Mouse (Mus musculus) thymus, postnatal 25 days (tissue): ENCODE data around the gene Gak.
"Not testable (repeated sequence)": the region's sequence is repeated elsewhere in the genome, so short reads cannot be mapped to it uniquely, and the experiment has no call there.

Experiments used
- DNase-seq: peaks from one replicate; pipeline ENCODE4 v3.0.0; 2022

Gene Gak

GRCm38 (mm10) chr5:108655891-108656650 is 26.5 kb upstream of the Gak start:
- no peak for DNase-seq

GRCm38 (mm10) chr5:108655381-108655780 is 25.8 kb upstream of the Gak start:
- DNase-seq = no peak

DNA sequence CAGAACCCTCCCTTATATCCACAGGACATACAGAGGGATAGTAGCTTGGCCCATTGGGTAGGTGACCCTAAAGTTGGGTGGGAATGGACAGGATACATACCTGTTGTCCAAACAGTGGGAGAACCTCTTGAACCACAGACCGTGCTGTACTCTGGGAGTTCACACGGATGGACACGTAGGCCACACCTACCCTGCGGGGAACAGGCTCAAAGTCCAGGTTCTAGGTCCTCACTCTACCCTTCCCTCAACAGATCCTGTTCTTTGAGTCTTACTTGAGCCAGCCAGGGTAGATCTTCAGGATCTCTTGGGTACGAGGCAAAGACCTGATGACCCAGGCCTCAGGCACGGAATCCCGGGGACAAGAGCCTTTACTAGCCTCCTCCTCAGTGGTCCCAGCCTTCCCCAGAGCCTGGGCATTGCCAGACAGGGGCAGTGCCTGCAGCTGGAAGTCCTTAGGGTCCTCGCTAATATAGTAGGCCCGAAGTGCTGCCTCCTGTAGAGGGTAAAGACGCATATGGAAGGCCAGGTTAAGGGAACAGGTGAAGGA is 25.0 kb upstream of the Gak start:
- no peak for DNase-seq

DNA sequence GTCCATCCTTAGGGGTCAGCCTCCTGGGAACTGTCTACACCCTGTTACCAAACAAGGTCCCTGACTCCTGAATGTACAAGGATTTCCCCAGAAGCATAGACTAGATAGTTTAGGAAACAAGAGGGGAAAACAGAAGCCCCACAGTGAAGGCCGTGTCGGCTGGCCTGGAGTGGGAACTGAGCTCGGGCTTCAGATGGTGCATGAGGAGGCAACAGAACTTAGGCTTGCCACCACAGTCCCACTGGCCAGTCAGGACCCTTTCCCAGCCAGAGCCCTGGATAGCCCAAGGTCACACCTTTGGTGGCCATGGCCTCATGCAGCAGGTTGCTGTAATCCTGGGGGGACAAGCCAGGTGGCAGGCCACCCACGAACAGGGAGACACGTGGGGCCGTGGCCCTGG is 23.8 kb upstream of the Gak start:
- no peak for DNase-seq

DNA sequence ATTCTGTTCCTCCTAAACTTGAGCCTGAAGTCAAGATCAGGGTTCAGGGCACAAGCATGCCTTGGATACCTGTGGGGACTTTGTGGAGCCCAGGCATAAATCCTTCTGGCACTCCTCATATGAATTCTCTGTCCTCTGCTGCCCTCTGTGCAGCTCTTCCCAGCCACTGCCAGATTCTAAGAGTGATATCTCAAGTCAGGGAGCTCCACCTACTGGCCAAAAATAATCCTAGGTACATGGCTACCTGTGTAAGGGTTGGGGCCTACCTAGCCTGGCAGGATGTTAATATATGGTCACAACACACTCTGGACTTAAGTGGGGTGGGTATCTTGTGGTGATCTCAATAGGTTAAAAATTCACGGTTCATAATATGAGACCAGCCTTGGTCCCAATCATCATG is 22.3 kb upstream of the Gak start:
- DNase-seq = peak; percentile 70

DNA sequence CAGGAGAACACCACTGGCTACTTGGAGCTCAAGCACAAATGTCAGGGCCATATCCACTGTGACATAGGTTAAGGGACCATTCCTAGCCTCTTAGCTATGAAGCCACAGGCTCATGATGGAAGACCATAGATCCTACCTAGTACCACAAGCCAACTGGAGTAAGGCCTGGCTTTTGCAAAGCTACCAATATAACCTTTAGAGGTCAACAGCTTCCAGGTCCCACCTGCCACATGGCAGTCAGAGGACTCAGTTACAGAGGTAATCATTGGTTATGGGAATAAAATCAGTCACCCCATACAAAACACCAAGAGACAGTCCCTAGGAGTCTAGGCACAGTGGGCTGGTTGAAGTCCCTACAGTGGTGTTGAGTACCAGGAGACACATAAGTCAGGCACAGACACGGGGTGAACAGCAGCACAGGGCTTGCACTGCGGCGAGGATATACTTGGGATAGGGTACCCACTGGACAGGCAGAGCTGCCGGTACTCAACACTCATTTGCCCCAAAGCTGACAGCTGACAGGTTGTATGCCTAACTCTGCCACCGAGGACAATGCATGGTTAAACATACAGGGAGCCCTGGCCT is 21.7 kb upstream of the Gak start:
- no peak for DNase-seq

- DNase-seq = no peak
Observed at GRCm38 (mm10) chr5:108650341-108650740, 20.8 kb upstream of the Gak start.

GRCm38 (mm10) chr5:108648937-108649576 is 19.5 kb upstream of the Gak start:
- no peak for DNase-seq

DNA sequence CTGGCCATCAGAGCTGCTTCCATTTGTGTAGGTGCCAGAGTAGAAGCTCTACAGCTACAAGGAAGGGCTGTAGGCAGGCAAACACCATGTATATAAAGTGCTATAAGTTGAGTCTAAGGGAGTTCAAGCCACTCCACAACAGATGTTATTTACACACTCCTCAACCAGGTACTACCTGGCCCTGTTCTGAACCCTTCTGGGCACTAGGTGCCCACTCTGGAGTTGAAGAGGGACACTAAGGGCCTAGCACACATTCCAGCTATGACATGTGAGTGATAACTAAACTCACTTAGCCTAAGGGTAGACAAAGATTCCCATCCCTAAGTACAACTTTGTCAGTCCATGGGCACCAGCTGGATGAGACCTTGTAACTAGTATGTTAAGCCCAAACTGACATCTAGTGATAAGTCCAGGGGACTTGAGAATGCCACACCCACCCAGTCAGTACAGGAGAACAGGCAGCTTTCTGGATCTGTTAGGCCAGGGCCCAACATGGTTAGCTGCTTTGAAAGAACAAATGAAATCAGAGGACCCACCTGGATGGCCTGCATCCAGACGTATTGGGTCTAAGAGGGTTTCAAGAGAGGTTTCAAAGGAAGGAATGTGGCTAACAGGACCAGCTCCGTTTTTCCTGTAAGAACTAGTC is 18.4 kb upstream of the Gak start:
- no peak for DNase-seq

- DNase-seq = no peak
Observed at GRCm38 (mm10) chr5:108647311-108647710, 17.8 kb upstream of the Gak start.

DNA sequence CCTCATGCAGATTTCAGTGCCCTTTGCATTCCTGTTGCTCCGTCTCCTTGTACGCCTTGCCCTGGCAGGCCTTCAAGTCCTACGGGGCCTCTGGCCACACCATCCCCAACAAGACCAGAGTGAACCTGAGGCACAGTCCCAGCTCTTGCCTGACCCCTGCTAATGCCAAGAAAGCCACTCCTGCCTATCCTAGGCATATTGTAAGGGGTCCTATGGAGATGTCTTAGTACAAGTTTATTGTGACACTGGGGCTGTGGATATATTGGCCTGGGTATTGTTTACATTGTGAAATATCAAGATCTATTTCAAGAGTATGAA is 16.7 kb upstream of the Gak start:
- DNase-seq = no peak

DNA sequence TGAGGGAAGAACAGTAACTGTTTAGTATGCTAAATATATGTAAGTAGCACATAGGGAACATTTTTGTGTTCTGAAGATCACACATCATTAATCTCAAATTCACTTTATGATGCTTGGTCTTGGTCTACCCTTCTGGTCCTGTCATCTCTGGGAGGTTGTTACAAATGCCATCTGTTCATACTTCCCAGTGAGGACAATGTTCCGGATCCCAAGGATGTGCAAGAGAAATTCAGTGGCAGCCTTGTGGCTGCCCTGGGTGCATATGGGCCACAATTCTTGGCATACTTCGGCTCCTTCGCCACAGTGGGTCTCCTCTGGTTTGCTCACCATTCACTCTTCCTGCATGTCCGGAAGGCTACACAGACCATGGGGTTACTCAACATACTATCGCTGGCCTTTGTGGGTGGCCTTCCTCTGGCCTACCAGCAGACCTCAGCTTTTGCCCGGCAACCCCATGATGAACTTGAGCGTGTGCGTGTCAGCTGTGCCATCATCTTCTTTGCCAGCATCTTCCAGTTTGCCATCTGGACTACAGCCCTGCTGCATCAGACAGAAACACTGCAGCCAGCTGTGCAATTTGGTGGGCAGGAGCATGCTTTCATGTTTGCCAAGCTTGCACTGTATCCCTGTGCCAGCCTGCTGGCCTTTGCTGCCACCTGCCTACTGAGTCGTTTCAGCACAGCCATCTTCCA is 16.2 kb upstream of the Gak start:
- no peak for DNase-seq

- DNase-seq = no peak
Observed at GRCm38 (mm10) chr5:108643674-108644073, 14.1 kb upstream of the Gak start.

GRCm38 (mm10) chr5:108636172-108636571 is 6.6 kb upstream of the Gak start:
- no peak for DNase-seq

DNA sequence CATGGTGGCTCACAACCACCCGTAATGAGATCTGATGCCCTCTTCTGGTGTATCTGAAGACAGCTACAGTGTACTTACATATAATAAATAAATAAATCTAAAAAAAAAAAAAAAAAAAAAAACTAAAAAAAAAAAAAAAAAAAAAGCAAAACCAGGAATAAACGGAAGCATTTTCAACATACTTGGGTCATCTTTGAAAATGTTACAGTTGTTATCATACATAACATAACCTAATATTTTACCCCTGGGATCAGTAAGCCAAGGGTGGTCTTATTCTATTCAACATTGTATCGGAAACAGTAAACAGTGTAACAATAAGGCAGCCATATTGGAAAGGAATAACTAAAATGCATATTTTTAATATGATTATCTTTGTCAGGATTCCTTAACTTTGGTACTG is 4.5 kb upstream of the Gak start:
- not testable (repeated sequence) for DNase-seq

- no peak for DNase-seq
Observed at GRCm38 (mm10) chr5:108633676-108634075, 4.1 kb upstream of the Gak start.

DNA sequence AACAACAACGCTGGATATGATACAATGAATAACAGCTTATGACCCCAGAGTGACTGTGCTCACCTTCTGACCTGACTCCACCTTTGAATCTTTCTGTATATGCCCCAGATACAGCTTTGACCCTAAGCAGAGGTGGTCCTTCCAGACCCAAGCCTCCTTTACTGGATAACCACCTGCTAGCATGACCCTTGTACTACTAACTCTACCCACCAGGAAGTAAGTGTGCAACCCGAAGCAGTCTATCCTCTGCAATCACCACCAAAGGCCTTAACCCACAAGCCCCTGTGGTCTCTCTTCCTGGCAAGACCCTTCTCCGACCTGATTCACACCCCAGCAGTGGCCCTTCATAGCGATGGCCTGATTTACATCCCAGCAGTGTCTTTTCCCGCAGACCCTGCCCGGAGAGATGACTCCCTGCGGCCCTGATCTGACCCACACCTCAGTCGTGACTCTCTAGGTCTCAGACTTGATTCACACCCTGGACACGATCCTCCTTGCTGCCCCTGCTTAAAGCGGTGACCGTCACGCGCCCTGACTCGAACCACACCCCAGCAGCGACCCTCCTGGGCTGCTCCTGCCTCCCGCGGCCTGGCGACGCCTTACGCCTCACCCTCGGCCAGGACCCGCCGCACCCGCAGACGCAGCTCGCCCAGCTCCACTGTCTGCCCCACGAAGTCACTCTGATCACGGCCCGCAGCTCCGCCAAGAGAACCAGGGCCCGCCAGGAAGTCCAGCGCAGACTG is 493 bp downstream of the Gak start:
- DNase-seq = no peak

DNA sequence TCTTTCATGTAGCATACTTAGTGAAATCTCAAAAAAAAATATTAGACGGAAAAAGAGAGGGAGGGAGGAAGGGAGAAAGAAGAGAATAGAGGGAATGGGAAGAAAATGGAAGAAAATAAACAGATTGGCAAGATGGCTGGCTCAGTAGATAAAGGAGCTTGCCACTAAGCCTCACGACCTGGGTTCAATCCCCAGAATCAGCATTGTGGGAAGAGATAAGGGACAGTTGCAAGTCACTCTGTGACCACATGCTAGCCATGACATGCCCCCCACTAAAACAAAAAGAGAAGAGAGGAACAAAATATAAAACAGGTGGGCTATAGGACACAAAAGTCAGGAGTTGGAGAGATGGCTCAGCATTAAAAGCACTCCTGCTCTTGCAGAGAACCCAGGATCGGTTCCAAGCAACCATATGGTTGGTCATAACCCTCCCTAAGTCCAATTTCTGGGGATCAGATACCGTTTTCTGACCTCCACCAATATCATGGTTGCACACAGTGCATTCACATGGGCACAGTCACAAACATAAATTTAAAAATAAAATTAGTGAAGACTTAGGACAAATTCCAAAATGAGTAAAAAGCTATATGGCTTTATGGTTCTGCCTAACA is 3.4 kb downstream of the Gak start:
- no peak for DNase-seq

- DNase-seq = no peak
Observed at GRCm38 (mm10) chr5:108621870-108622269, 7.7 kb downstream of the Gak start.

GRCm38 (mm10) chr5:108610426-108610825 is 19.1 kb downstream of the Gak start:
- no peak for DNase-seq

DNA sequence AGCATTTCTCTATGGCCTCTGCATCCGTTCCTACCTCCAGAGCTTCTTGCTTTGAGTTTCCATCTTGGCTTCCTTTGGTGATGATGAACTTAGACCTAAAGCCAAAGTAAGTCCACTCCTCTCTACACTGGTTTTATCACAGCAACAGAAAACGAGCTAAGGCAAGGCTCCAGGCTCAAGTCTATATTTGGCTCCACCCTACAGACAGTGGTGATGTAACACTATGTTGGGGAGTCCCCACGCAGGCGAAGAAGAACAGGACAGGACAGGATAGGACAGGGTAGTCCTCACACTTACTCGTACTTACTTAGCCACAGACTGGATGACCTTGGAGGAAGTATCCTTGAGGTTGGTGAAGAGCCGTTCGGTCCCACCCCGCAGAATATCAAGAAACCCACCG is 27.0 kb downstream of the Gak start:
- no peak for DNase-seq

- no peak for DNase-seq
Observed at GRCm38 (mm10) chr5:108599923-108600322, 29.6 kb downstream of the Gak start.
